Comparison of ENCODE assay signal across 8 mouse cellular contexts in genomic region chr7:128672408-128673010, GRCm38 (mm10).
A peak's percentile ranks its signal among the peaks of the same experiment; 100 is the strongest.
DNase-seq lines count a peak whose midpoint lies in the region; ATAC-seq and TF ChIP-seq lines count a peak whose summit lies in the region.

No protein-coding gene starts in this region.

- H3K36me3 ChIP-seq in erythroblast, embryonic 14.5 days (ENCODE audit: control insufficient read depth): peaks cover 28% of the 10 kb centered on the region
- H3K36me3 ChIP-seq in liver, embryonic 13.5 days: peaks cover 8% of the 10 kb centered on the region

- H3K4me2 ChIP-seq in liver, embryonic 13.5 days: peak overlapping the region; percentile 65

- H3K27ac ChIP-seq in cortical plate, adult 2 months (ENCODE audit: insufficient read depth, low read length): peak overlapping the region; percentile 48
- peak overlapping the region; percentile 91 for H3K27ac ChIP-seq in liver, embryonic 13.5 days

- H3K9ac ChIP-seq in liver, embryonic 13.5 days: peak overlapping the region; percentile 60

- peaks cover 3% of the 10 kb centered on the region; the same call in 1 of the 2 replicates for H3K9me3 ChIP-seq in erythroblast, embryonic 14.5 days (ENCODE audit: control insufficient read depth, low read length)
- H3K9me3 ChIP-seq in liver, embryonic 13.5 days (replicated peaks): 0 out of 2 replicates have a peak, but pooled peaks cover 4% of the 10 kb centered on the region

- no peak for TF ChIP-seq CTCF in cortical plate, adult 2 months (IDR thresholded peaks at IDR 0.05; ENCODE audit: extremely low read depth, insufficient read depth, low read length)

- ATAC-seq in erythroblast, adult 5-6 weeks (replicated peaks; ENCODE audit: low FRiP score, poor library complexity, severe bottlenecking): no peak
- ATAC-seq in liver, embryonic 13.5 days (ENCODE audit: low read depth): peak; percentile 98

- TF ChIP-seq POLR2A in cortical plate, adult 2 months (IDR thresholded peaks at IDR 0.05; ENCODE audit: extremely low read depth, insufficient read depth, low read length): no peak

- intact Hi-C loops in heart, postnatal 10 days (cut with DNase I): loop anchor here (5.0 kb wide), 1 partner anchor 110 kb away; no protein-coding TSS in a partner anchor

- WGBS in liver, embryonic 13.5 days (ENCODE audit: insufficient replicate concordance): 6% methylated on average over 15 of the region's 15 CpGs

- H3K27me3 ChIP-seq in erythroblast, embryonic 14.5 days (ENCODE audit: control insufficient read depth): no peaks in the 10 kb centered on the region
- H3K27me3 ChIP-seq in liver, embryonic 13.5 days: no peaks in the 10 kb centered on the region

- DNase-seq in adrenal gland, adult (ENCODE audit: inconsistent age in 2 of 2, low spot score in 1 of 2): peak; percentile 83 to 93
- DNase-seq in heart, postnatal 10 days: peak; percentile 16 to 20
- peak; percentile 77 for DNase-seq in liver, embryonic 13.5 days
- DNase-seq in retina, postnatal 1 day: peak; percentile 87
- DNase-seq in kidney, adult 9 months: no peak

- peak overlapping the region; percentile 54 for H3K4me3 ChIP-seq in erythroblast, embryonic 14.5 days (replicated peaks)
- H3K4me3 ChIP-seq in cortical plate, adult 2 months (ENCODE audit: insufficient read depth, low read length): no peak overlapping the region
- H3K4me3 ChIP-seq in liver, embryonic 13.5 days (replicated peaks): peak overlapping the region; percentile 40

- peaks cover 50% of the 10 kb centered on the region for H3K4me1 ChIP-seq in erythroblast, embryonic 14.5 days (ENCODE audit: control insufficient read depth)
- H3K4me1 ChIP-seq in cortical plate, adult 2 months (ENCODE audit: control insufficient read depth, insufficient read depth, low read length): peaks cover 5% of the 10 kb centered on the region
- H3K4me1 ChIP-seq in liver, embryonic 13.5 days (replicated peaks): peaks cover 50% of the 10 kb centered on the region
